Mouse (Mus musculus) kidney, postnatal 36 days (tissue): Measurements from ENCODE around the gene Ltbp3.

ENCODE experiments used
- DNase-seq, 2 experiments: peaks; one replicate each; pipeline ENCODE4 v3.0.0; 2021 to 2022; ENCODE audit warnings: mixed read lengths in 2 of 2

Gene Ltbp3

GRCm38 (mm10) chr19:5794771-5795576, 54.3 kb downstream of the Ltbp3 start:
- DNase-seq: peak in 1 of 2 experiments; percentile 56

GRCm38 (mm10) chr19:5795668-5796572, 55.2 kb downstream of the Ltbp3 start:
- DNase-seq: no peak

GRCm38 (mm10) chr19:5796573-5797111, 55.9 kb downstream of the Ltbp3 start:
- no peak for DNase-seq

DNA sequence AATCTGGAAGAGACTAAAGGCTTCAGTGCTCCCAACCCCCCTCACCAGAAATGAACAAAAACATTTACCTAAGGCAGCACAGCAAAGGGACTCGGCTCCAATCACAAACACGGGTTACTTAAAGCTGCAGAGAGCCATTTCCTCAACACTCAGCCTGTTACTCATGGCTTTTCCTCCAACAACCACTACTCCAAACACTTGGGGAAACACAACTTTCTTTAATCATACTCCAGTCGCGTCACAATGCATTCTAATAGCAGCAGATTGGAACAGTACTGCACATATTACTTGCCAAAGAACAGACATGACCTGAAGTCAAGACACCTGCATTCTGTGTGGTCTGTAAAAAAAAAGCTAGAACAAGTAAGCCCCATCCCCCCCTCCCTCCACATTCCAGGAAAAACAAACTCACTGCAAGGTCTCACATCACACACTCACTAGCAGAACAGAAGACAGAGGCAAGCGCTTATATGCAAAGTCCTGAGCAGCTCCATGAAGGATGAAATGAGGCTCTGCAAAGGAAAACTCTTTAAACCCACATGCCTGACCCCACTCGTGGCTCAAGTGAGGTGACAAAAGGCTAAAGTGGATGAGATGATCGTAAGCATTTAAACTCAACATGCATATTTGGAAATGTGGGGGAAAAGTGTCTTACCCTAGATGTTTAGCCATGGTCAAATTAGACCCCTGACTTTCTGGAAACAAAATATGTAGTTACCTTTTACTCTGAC, 56.8 kb downstream of the Ltbp3 start:
- DNase-seq: no peak

DNA sequence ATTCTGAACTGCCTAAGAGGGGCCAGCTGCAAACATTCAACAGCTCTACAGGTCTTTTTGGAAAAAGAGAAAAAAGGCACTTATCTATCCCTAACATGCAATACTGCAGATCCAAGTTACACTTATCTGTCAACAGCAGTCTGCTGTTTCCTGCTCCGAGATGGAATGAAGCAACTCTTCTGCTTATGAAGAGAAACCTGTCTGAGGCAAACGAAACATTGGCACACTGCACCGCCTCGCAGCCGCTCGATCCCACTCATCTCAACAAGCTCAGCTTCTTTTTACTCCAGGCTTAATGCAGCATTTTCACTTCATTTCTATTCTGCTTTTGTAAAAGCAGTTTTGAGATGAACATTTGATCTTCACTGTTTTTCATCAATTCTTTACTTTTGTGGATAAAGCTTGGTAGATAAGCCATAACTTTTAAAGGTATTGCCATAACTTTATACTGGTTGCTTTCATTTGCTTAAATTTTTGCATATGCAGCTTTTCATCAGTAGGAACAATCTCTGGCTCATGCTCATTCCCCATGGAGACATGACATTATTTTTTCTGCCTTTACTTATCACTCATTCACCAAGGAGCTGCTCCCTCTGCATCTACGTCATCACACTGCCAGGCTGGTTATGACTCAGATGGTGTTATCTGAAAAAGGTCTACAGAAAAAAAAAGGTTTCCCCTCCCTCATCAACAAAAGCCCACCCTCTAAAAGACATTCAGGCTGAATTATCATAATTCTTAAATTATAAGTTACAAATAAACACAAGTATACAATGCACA, 58.2 kb downstream of the Ltbp3 start:
- DNase-seq: no peak

GRCm38 (mm10) chr19:5799566-5800349, 59.1 kb downstream of the Ltbp3 start:
- no peak for DNase-seq

DNA sequence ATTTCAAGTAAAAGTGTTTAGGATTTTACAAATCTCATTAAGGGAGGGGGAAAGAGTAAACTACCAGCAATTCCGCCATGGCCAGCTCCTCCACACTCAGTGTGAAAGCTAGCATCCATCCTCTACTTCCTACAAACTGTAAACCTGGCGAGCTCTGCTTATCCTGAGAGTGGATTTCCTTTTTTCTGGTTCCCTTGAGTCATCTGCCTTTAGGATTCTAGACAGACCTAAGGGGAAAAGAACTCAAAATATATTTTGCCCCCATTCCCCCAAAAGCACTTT, 59.6 kb downstream of the Ltbp3 start:
- DNase-seq: no peak

- DNase-seq: no peak
These were observed 60.1 kb downstream of the Ltbp3 start for GRCm38 (mm10) chr19:5800632-5801431.

DNA sequence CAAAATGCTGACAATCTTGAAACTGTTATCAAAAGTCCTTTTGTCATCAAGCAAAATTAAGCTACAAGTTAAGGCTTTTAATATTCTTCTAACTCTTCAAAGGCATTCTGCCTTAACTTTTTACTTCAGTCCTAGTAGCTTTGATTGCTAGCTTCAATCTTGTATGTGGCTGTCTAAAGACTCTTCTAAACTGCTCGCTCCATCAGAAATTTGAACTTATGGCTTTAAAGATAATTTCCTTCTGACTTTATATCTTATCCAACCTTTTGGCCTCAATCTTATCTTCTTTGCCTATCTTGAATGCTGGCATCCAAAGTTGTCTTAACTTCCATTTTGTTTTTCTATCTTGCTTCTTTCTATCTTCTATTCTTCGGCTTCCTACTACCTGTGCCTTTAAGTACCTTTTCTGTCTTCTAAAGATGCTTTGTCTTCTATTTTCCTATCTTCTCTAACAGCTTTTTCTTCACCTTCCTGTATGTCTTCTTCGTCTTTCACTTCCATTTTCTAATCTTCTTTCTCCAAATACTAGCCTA, 60.8 kb downstream of the Ltbp3 start:
- no peak for DNase-seq

DNA sequence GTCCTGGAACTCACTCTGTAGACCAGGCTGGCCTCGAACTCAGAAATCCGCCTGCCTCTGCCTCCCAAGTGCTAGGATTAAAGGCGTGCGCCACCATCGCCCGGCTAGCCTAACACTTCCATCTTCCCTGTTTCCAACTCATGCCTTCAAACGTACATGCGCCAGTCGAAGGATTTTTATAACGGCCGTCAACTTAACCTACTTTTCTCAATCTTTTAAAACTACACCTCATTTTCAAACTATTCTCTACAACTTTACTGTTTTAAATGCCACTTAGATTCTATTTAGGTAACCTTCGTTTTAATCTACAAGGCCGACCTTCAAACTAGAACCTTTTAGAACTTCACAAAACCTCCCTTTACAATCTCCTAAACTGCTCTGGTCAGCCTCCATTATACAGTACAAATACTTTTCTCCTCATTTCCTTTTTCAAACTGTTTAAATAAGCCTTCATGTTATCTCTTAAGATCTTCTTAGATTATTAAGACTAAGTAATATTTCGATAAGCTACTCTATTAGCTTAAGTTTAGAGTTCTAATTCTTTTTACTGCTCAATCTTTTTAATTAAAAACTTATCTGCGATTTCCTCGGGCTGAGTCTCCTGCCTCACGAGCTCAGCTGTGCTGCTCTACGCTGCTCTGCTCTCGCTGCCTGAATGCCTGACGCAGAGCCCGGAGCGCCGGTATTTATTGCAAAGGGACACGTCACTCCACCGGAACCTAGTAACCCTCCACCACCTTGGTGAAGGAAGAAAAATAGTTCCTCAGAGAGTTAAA, 61.5 kb downstream of the Ltbp3 start:
- peak; percentile 96 for DNase-seq

DNA sequence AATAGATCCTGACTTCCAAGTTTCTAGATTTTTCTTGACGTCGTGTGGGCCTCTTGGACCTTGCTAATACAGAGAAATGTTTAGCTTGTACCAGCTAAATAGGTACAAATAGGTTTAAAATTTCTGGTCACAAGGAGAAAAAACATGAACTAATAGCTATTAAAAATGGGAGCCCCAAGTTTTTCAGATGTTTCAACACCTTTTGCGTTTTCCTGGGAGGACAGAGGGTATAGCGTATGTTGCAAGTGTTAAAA, 62.0 kb downstream of the Ltbp3 start:
- DNase-seq: no peak

DNA sequence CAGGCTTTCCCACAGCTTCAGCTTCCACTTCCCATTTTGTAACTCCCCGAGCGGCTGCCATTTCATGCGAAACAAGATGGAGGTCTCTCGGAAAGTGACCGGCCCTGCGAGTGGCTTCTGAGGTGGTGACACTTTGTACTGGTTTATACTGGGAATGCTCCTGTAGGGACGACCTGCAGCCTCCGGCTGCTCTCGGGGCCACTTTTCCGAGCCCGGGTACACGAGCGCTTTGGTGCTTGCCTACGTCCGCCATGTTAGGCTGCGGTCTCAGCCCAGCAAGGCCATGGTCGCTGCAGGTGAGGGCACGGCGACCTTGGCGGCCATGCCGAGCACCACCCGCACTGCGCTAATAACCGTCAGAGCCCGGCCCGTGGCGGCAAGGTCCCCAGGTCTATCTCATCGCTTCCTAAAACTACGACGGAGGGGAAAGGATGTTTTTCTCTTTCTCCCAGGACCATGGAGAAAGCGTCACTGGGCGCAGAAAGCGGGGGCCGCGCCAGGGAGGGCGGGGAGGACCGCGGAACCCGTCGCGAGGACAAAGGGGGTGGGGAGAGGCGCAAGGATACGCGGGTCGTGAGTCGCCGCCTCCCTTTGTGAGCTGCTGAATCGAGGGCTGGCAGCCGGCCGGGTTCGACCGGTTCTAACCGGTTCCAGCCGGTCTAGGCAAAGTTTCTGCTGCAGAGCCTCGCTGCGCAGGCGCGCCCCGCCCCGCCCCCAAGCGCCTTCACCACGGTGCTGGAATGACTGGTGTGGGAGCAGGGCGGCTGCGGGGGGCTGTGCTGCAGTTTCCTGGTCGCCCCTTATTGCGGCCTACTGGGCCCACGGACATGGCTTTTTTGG, 62.6 kb downstream of the Ltbp3 start:
- DNase-seq: peak; percentile 100

DNA sequence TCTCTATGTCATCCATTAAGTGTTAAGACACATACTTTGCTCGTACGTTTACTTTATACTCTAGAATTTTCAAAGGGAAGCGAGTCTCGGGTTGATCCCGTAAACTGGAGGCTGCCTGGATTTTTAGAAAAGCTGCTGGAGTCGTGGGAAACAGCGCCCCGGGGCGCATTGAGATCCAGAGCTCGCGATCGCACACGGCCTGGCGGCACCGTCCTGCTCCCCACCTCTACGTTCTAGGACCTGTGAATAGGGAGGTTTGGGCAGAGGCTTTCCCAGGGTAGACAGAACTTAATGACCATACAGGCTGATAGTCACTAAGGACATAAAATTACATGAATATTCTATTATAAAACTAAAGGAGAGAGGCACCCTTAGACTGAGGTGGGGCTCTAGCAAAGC, 63.2 kb downstream of the Ltbp3 start:
- peak in 1 of 2 experiments; percentile 58 for DNase-seq

DNA sequence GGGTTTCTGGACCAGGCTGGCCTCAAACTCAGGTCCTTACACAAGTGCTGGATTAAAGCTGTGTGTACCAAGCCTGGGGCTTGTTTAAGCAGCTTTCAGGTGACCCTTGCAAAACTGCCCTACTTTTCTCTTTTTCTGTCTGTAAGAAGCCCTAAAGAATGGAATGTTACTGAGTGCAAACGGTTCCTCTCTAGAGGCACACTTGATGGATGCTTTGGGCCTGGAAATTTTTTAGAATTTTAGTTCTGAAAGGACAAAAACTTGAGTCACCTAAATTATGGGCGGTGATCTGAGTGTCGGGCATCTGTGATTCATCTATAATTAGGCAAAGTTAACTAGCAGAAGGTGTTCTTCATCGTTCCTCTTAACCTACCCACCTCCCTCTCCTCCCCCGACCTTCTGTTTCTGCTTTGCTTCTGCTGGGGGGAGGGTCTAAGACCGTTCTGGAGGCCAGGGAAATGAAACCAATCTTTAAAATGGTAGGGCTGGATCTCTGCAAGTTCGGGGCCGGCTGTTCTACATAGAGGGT, 63.7 kb downstream of the Ltbp3 start:
- DNase-seq: no peak

- DNase-seq: peak; percentile 67 to 86
These were observed 65.5 kb downstream of the Ltbp3 start for GRCm38 (mm10) chr19:5806051-5806808.

DNA sequence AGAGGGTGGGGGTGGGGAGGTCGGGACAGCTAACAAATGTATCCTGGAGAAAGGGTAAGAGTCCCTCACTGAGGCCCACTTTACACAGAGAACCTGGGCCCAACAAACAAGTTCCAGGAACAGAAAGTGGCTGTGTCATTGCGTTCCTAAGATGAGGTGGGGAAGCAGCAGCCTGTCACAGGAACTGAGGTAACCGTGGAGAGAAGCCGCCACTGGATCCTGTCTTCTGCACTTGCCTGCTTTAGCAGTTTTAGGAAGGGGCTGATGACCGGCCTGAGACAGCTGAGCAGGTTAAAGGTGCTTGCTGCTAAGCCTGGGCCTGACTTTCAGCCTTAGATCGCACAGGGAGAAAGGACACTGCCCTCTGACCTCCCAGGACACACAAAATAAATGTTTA, 66.1 kb downstream of the Ltbp3 start:
- peak; percentile 57 to 60 for DNase-seq

DNA sequence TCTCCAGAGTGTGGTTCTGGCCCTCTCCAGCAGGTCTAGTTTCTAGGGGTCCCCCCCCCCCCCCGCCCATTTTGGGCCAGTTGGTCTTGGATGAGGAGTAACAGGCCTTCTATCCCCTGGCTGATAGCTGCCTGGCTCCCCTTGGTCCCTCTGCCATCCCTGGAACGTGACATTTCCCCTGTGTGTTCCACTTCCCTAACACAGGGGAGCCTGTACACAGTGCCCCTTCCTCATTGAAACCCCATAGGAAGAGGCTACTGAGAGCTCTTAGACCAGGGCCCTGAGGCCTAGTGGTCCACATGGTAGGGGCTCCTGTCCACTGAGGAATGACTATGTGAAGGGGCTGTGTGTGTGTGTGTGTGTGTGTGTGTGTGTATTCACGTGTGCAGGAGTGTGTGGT, 67.0 kb downstream of the Ltbp3 start:
- DNase-seq: no peak
